Mouse (Mus musculus) embryonic stem cell, embryonic (primary cell): ENCODE results near the gene Gal3st3.

Experiments used
- CTCF ChIA-PET, 4 experiments: fragments of 300-600 bp in 2 of 4; fragments of 350-600 bp in 2 of 4; sonication (Branson Sonifier 250); formaldehyde crosslinking; loops; one replicate each; lab custom pipeline; 2022; ENCODE audit warnings: inconsistent platforms in 2 of 4; lab: Charles Lee
- POLR2A ChIA-PET, 4 experiments: fragments of 300-600 bp in 2 of 4; fragments of 350-600 bp in 2 of 4; sonication (Branson Sonifier 250); formaldehyde crosslinking; loops; one replicate each; lab custom pipeline; 2022; ENCODE audit warnings: antibody characterized with exemption in 4 of 4, inconsistent platforms in 1 of 4; lab: Charles Lee

Gene Gal3st3

DNA sequence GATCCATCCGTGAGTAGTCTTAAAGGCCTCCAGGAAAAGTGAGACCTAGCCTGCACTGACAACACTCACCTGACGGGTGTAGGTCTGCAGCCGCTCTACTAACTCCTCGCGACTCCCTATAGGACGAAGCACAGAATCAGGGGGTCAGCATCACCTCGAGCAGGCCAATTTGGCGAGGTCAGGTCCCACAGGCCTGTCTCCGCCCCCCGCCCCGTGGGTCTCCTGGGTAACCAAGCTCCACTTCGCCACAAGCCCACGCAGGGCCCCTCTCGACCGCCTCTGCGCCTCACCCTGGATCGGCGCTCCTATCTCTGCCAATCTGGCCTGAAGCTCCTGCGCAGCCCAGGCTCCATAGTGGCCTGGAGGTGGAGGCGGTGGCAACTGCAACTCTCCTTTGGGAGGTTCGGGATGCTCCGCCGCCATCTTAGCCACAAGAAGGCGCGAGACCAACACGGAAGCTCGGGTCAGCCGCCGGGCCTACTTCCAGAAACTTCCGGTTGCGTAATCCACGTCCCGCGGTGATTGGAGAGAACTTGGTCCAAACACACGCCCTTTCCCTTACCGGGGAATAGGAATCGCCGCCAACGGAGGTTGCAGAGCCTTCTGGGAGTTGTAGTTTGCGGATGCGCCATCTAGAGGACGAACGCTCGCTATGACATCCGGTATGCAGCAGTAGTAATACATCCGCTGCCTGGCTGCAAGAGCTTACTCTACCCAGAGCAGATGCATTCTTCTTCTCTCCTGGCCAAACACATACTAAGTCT is 3.0 kb upstream of the Gal3st3 start, which contains the start of gene Sf3b2:
Gene Sf3b2, minus strand, starts transcription at position 484 of the 764 bp plus-strand sequence.
- POLR2A ChIA-PET, result interaction anchor here (0.5 to 6.3 kb wide), 93 partner anchors 8 to 1198 kb away, joined by 3 to 55 read pairs (median 4); partner anchors contain the start of genes Eif1ad (in 3 of the 4), Pacs1 (in 3 of the 4), Sart1 (in 3 of the 4) and Banf1 (in 2 of the 4)
- CTCF ChIA-PET, result interaction anchor here (0.6 to 2.4 kb wide), 33 partner anchors 9 to 1063 kb away, joined by 3 to 14 read pairs (median 4); partner anchors contain the start of genes Banf1 (in 1 of the 4), Catsper1 (in 1 of the 4), Cst6 (in 1 of the 4) and Eif1ad (in 1 of the 4)

DNA sequence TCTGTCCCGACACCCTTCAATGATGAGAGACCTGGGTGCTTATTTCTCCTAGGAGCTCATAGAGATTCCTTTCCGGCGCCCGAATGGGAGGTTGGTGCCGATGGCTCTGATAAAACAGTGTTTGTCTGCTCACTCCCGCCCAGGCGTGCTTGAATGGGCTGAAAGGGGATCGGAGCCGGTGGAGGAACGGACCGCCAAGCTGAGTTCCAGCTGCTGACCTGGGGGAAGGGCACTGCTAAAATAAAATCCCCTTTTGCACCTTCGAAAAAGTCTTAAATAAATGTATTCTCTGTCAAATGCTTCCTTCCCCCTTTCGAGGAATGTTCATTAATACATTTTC is 2.4 kb upstream of the Gal3st3 start:
- ChIA-PET POLR2A (interaction anchor here (0.5 to 6.3 kb wide), 78 partner anchors 10 to 1198 kb away, joined by 3 to 55 read pairs (median 4); partner anchors contain the start of genes Eif1ad (in 3 of the 4), Pacs1 (in 3 of the 4), Sart1 (in 3 of the 4) and Banf1 (in 2 of the 4)), CTCF (interaction anchor here (0.6 to 2.4 kb wide), 33 partner anchors 8 to 1064 kb away, joined by 3 to 14 read pairs (median 4); partner anchors contain the start of genes Banf1 (in 1 of the 4), Catsper1 (in 1 of the 4), Cst6 (in 1 of the 4) and Eif1ad (in 1 of the 4))

DNA sequence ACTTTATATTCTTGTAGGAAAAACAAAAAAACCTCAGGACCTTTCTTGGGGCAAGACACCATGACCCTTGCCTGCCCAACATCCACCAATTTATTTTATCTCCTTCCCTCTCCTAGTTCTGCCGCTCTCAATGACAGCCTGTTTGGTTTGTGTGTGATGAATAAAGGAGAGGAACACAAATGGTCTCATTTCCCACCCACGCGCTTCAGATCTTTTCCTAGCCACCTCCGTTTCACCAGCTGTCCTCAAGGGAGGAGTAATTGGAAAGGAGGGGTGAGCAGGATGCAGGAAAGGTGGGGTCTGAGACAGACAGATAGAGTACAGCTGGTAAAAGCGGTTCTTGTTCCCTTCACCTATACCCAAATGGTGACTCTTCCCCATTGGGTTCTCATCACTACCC is 1.5 kb upstream of the Gal3st3 start:
- CTCF ChIA-PET, result interaction anchor here in 2 of 4 experiments (0.5 to 2.4 kb wide), 3 partner anchors 10 to 990 kb away, joined by 3 to 14 read pairs (median 9); partner anchors contain the start of gene Grk2 (in 1 of the 2)
- POLR2A ChIA-PET, result interaction anchor here (0.6 to 6.3 kb wide), 13 partner anchors 7 to 1002 kb away, joined by 3 to 55 read pairs (median 9); partner anchors contain the start of genes Sart1 (in 2 of the 4), Ccdc85b (in 1 of the 4), Mus81 (in 1 of the 4) and Pacs1 (in 1 of the 4)

DNA sequence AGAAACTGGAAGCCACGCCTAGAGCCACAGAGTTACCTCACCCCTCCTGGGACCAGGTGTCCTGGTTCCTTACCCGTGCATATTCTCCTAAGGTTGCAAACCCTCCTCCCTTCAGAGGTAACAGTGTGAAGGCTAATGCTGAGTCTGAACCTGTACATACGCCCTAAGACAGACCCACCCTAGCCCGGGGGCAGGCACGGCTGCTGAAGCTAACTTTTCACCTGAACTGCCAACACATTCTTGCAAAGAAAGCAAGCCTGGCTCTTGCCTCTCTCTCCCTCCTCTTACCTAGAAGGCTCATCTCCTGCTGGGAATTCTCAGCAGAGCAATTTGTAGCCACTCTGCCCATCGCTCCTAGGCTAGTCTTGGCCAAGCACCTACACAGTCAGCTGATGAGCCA is 2.5 kb downstream of the Gal3st3 start:
- ChIA-PET CTCF (interaction anchor here in 3 of 4 experiments (0.5 to 1.2 kb wide), 4 partner anchors 38 to 1974 kb away, joined by 3 to 4 read pairs (median 4); partner anchors contain the start of gene Cst6 (in 1 of the 3)), POLR2A (no interaction called here)

DNA sequence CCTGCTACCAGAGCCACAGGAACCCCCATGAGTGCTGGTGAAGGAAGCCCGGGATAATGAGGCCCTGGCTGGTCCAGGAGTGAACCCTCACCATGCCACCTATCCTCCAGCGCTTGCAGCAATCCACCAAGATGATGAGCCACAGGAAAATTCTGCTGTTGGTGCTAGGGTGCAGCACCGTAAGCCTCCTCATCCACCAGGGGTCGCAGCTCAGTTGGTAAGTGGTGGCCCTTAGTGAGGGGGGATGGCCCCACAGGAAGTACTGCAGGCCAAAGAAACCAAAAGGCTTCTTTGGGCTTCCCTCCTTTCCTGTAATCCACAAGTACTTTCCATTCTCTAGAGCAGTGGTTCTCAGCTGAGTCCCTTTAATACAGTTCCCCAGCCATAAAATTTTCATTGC is 4.3 kb downstream of the Gal3st3 start:
- ChIA-PET POLR2A (interaction anchor here in 2 of 4 experiments (1.0 to 1.4 kb wide), 4 partner anchors 9 to 154 kb away, joined by 3 to 5 read pairs (median 4); partner anchors contain the start of gene Cst6 (in 1 of the 2)), CTCF (interaction anchor here in 3 of 4 experiments (0.5 to 1.9 kb wide), 16 partner anchors 8 to 484 kb away, joined by 3 to 8 read pairs (median 3); partner anchors contain the start of gene Cst6 (in 1 of the 3))

DNA sequence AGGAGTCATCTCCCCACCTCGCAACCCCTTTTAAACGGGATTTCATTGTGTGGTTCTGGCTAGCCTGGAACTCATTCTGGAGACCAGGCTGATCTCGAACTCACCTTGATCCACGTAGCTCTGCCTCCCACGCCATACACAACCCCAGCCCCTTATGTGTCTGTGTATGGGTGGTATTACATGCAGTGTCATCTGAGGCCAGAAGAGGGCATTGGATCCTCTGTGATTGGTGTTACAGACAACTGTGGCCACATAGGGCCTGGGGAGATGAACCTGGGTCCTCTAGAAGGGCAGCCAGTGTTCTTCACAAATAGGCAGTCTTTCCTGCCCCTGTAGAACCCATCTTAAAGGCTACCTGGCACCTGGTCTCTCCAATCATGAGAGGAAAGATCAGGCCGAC is 8.1 kb downstream of the Gal3st3 start:
- ChIA-PET CTCF (interaction anchor here (0.5 to 2.2 kb wide), 19 partner anchors 8 to 789 kb away, joined by 3 to 14 read pairs (median 4); partner anchors contain the start of genes Sf3b2 (in 3 of the 4), Banf1 (in 1 of the 4), Cst6 (in 1 of the 4) and Eif1ad (in 1 of the 4)), POLR2A (interaction anchor here in 3 of 4 experiments (0.7 to 4.4 kb wide), 22 partner anchors 8 to 204 kb away, joined by 3 to 55 read pairs (median 4); partner anchors contain the start of genes Gal3st3 (in 3 of the 3), Sf3b2 (in 3 of the 3), AI837181 (in 2 of the 3) and Drap1 (in 2 of the 3))

DNA sequence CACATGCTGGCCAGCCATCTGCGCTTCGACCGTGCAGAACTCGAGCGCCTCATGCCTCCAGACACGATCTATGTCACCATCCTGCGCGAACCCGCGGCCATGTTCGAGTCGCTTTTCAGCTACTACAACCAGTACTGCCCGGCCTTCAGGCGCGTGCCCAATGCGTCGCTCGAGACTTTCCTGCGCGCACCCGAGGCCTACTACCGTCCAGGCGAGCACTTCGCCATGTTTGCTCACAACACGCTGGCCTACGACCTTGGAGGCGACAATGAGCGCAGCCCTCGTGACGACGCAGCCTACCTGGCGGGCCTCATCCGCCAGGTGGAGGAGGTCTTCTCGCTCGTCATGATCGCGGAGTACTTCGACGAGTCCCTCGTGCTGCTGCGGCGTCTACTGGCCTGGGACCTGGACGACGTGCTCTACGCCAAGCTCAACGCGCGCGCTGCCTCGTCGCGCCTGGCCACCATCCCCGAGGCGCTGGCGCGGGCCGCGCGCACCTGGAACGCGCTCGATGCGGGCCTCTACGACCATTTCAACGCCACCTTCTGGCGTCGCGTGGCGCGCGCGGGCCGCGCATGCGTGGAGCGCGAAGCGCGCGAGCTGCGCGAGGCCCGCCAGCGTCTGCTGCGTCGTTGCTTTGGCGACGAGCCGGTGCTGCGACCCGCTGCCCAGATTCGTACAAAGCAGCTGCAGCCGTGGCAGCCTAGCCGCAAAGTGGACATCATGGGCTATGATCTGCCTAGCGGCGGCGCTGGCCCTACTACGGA is 9.0 kb downstream of the Gal3st3 start:
- ChIA-PET POLR2A (interaction anchor here (0.8 to 4.4 kb wide), 32 partner anchors 9 to 204 kb away, joined by 3 to 55 read pairs (median 4); partner anchors contain the start of genes Sf3b2 (in 4 of the 4), AI837181 (in 2 of the 4), Drap1 (in 2 of the 4) and Gal3st3 (in 2 of the 4)), CTCF (interaction anchor here (0.5 to 2.2 kb wide), 20 partner anchors 9 to 582 kb away, joined by 3 to 14 read pairs (median 5); partner anchors contain the start of genes Sf3b2 (in 3 of the 4), Gal3st3 (in 2 of the 4), Banf1 (in 1 of the 4) and Cst6 (in 1 of the 4))

DNA sequence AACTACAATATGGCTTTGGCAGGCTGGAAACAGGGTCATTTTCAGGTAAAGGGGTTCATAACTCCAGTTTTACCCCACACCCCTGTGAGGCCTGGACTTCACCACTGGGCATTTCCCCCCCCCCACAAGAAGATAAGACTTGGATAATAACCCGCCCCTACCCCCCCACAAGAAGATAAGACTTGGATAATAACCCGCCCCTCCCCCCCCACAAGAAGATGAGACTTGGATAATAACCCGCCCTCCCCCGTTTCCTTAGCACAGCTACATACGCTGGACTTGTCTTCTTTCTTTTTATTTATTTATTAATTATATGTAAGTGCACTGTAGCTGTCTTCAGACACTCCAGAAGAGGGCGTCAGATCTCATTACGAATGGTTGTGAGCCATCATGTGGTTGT is 10.9 kb downstream of the Gal3st3 start:
- CTCF ChIA-PET, result interaction anchor here in 3 of 4 experiments (0.6 to 2.2 kb wide), 7 partner anchors 29 to 309 kb away, joined by 3 to 10 read pairs (median 3); partner anchors contain the start of genes Cst6 (in 1 of the 3) and Tsga10ip (in 1 of the 3)
- POLR2A ChIA-PET, result interaction anchor here in 3 of 4 experiments (0.7 to 4.4 kb wide), 5 partner anchors 13 to 487 kb away, joined by 3 to 55 read pairs (median 4); partner anchors contain the start of genes Sf3b2 (in 2 of the 3) and Gal3st3 (in 1 of the 3)

DNA sequence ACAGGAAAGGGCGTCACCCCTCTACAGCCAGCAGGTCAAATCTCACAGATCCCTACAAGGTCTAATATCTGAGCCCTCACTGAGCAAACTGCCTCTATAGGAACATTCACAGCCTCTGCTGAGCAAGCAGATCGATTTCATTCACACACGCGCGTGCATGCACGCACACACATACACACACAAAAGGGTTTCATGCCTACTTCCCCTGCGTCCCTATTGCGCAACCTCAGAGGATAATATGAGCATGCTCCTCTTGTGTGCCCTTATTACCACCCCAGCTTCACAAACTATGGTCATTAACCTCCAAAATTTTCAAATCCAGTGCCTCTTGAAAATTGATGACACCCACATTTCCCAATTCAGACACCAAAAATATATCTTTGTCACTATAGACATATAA is 15.1 kb downstream of the Gal3st3 start:
- ChIA-PET CTCF (interaction anchor here in 2 of 4 experiments (0.6 to 1.0 kb wide), 2 partner anchors 18 to 261 kb away, joined by 3 read pairs; partner anchors contain the start of gene Sf3b2 (in 1 of the 2)), POLR2A (interaction anchor here in 3 of 4 experiments (0.9 to 1.8 kb wide), 3 partner anchors 11 to 18 kb away, joined by 3 to 5 read pairs (median 3); partner anchors contain the start of gene Sf3b2 (in 2 of the 3))

DNA sequence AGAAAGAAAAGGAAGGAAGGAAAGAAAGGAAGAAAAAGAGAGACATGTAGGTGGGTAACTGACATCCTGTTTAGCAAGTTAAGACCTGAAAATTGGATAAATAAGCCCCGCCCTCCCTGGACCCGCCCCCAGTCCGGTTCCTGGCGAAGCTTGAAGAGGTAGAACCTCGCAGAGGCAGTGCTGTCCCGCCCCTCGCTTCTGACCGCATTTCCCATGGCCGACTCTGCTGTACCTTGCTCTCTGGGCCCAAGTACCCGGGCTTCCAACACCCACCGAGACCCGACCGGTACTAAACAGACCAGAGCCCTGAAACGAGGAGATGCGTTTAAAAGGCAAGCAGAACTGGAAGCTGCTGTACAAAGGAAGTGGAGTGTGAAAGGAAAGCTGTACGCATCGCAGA is 25.7 kb downstream of the Gal3st3 start:
- ChIA-PET CTCF (interaction anchor here in 3 of 4 experiments (0.6 to 2.8 kb wide), 6 partner anchors 14 to 1114 kb away, joined by 3 to 10 read pairs (median 3); partner anchors contain the start of gene Cst6 (in 2 of the 3)), POLR2A (interaction anchor here in 3 of 4 experiments (0.6 to 3.1 kb wide), 8 partner anchors 10 to 165 kb away, joined by 3 to 7 read pairs (median 3); partner anchors contain the start of genes AI837181 (in 1 of the 3), Catsper1 (in 1 of the 3), Drap1 (in 1 of the 3) and Mus81 (in 1 of the 3))

DNA sequence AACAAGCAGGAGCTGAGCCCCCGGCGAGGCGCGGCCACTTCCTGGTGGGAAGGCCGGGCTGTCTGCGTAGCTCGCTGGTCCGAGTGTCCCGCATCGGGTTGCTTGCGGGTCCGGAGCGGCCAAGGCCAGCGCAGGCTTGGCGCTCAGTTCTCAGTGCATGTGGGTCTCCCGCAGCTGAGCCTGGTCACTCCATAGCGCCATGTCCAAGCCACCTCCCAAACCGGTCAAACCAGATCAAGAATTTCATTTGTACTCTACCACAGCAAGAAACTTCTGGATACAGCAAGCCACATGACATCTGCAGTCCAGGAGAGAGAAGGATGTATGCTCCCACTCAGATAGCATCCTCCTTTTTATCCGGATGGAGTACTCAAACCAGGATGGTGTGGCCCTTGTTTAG is 29.8 kb downstream of the Gal3st3 start:
- POLR2A ChIA-PET, result interaction anchor here in 1 of 4 experiments (0.7 kb wide), 1 partner anchor 94 kb away, joined by 3 read pairs; no protein-coding TSS in a partner anchor
- CTCF ChIA-PET, result interaction anchor here in 1 of 4 experiments (0.6 to 1.6 kb wide), 3 partner anchors 10 to 43 kb away, joined by 3 to 5 read pairs (median 3); no protein-coding TSS in a partner anchor

DNA sequence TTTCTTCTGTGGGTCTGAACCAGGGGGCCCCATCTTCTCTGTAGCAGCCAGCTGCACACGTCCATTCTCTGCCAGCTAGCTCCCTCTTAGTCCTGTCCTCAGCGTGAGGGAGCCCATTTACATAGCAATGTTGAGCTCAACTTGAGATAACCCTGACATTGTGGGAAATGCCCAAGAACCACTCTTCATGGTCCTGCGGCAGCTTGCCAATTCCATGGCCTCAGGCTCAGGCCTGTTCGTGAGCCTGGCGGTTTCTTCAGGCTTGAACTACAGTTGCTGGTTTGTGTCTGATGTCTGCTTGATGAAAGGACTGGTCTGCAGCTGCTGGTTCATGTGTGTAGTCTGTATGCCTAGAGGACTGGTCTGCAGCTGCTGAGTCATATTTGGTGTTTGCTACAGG is 36.6 kb downstream of the Gal3st3 start:
- ChIA-PET CTCF (interaction anchor here (0.6 to 2.7 kb wide), 8 partner anchors 13 to 184 kb away, joined by 3 to 16 read pairs (median 5); partner anchors contain the start of genes Cst6 (in 3 of the 4), Banf1 (in 1 of the 4), Eif1ad (in 1 of the 4) and Sf3b2 (in 1 of the 4)), POLR2A (interaction anchor here (0.5 to 1.9 kb wide), 11 partner anchors 11 to 1574 kb away, joined by 3 to 8 read pairs (median 3); partner anchors contain the start of genes Sf3b2 (in 2 of the 4), Banf1 (in 1 of the 4) and Eif1ad (in 1 of the 4))

DNA sequence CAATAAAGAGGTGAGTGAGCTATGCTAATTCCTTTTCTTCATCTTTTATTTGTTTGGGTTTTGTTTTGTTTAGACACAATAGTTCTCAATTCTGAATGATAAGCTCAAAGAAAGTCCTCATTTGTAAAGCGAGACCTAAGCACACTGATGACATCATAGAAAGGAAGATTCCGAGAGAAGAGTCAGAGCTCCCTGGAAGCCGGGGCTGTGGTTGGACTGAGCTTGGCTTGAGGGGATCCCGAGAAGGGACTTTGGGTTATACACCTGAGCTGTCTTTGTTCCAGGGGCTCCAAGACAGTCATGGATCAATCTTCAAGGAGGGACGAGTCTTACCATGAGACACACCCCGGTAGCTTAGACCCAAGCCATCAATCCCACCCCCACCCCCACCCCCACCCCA is 37.3 kb downstream of the Gal3st3 start, which contains the start of gene Catsper1:
Gene Catsper1, plus strand, starts transcription at position 301 of the 400 bp plus-strand sequence.
- ChIA-PET CTCF (interaction anchor here (0.6 to 2.7 kb wide), 8 partner anchors 13 to 233 kb away, joined by 3 to 16 read pairs (median 4); partner anchors contain the start of genes Cst6 (in 3 of the 4), Banf1 (in 1 of the 4), Eif1ad (in 1 of the 4) and Sf3b2 (in 1 of the 4)), POLR2A (interaction anchor here (0.7 to 1.9 kb wide), 11 partner anchors 11 to 118 kb away, joined by 3 to 8 read pairs (median 3); partner anchors contain the start of genes Sf3b2 (in 3 of the 4), Cst6 (in 1 of the 4) and Eif1ad (in 1 of the 4))

DNA sequence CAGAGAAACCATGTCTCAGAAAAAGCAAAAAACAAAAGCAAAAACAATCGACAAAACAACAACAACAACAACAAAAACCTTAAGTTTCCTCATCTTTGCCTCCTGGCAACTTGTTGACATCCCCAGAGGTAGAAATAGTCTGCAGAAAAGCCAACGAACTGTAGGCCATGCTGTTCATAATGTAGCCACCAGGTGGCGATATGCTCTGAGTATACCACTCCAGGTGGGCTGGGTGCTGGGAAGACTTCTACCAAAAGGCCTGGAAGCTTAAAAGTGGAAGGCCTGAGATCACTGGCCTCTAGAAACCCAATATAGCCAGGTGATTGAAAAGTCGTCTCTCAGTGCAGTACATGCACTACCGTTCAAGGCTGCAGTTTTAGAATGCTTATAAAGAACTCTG is 39.8 kb downstream of the Gal3st3 start:
- POLR2A ChIA-PET, result interaction anchor here (0.6 to 1.6 kb wide), 18 partner anchors 9 to 1059 kb away, joined by 3 to 6 read pairs (median 3); partner anchors contain the start of genes Sart1 (in 2 of the 4), Banf1 (in 1 of the 4), Cst6 (in 1 of the 4) and Eif1ad (in 1 of the 4)
- CTCF ChIA-PET, result interaction anchor here (0.5 to 1.7 kb wide), 25 partner anchors 10 to 678 kb away, joined by 3 to 31 read pairs (median 4); partner anchors contain the start of genes Cst6 (in 3 of the 4), Capn1 (in 1 of the 4), Eif1ad (in 1 of the 4) and Mus81 (in 1 of the 4)

DNA sequence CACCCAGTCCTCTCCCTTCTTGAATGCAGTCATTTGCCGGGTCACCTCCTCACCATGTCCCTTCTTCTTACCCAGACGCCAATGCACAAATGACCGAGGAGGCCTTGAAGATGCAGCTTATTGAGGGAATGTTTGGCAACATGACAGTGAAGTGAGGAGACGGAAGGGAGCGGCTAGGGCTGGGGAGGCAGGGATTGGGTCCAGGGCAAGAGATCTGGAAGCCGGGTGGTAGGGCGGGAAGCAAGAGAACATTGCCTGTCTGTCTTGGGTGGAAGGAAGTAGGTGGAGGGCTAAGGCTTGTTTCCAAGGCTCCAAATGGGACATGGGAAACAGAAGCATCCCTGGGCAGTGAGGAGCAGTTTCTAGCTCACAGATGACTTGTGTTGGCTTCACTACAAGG is 43.2 kb downstream of the Gal3st3 start:
- ChIA-PET CTCF (interaction anchor here in 1 of 4 experiments (0.7 kb wide), 1 partner anchor 735 kb away, joined by 10 read pairs; no protein-coding TSS in a partner anchor), POLR2A (interaction anchor here in 1 of 4 experiments (1.0 kb wide), 1 partner anchor 10 kb away, joined by 3 read pairs; no protein-coding TSS in a partner anchor)
